Mouse (Mus musculus) adrenal gland, postnatal 25 days (tissue): ENCODE data around the gene Olfr183. TPM values are rescaled to one million over a fixed set of nuclear protein-coding genes. Genes with fewer than 3 reads are reported as not detected.
"Not testable (repeated sequence)": the region's sequence is repeated elsewhere in the genome, so short reads cannot be mapped to it uniquely, and the experiment has no call there.

ENCODE experiments used
- DNase-seq: peaks from one replicate; pipeline ENCODE4 v3.0.0; 2021; ENCODE audit warnings: mixed read lengths
- long read RNA-seq: library from polyadenylated mRNA; stranded (forward); transcript quantifications from one replicate; pipeline ENCODE4 v2.0.0, GENCODE M21; 2021
- total RNA-seq: library from RNA; stranded (reverse); gene quantifications from 2 replicates; pipeline ENCODE4 v1.2.3, GENCODE M21; 2021

Olfr183 gene
- total RNA-seq = not detected in 2 replicates
- long read RNA-seq = 0 reads

DNA sequence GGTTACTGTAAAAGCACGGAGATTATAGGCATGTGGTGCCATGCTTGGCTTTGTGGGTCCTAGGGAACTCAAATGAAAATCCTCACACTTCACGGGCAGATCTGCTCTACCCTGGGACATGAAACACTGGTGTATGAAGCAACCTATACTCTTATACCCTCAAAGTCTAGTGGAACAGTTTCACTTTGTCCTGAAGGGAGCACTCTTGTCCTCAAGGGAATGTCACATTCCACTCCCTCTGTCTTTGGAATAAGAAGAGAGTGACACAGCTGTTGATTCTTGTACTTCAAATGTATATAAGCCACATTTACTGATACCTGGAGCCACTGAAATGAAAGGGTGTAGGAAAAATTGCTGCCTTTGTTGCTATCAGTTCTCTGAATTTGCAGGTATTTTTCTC, at the start of gene Olfr183:
TSS of gene Olfr183 (plus strand) at position 301 of the 400 bp plus-strand sequence.
- DNase-seq = no peak

DNA sequence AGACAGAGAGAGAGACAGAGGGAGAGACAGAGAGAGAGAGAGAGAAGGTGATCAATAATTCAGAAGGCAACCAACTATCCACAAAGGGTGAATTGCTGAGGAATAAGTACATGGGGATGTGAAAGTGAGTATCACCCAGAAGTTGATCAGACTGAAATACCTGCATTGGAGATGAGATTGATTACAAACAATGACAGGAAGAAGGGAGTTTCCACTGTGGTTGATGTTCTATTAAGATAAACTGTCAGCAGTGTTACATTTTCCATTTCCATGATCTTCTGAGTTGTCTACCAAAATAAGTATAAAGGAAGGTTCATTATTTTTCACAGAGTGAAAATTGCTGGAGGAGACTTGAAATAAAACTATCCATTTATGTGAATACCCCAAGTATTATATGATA, 12.0 kb downstream of the Olfr183 start:
- no peak for DNase-seq

DNA sequence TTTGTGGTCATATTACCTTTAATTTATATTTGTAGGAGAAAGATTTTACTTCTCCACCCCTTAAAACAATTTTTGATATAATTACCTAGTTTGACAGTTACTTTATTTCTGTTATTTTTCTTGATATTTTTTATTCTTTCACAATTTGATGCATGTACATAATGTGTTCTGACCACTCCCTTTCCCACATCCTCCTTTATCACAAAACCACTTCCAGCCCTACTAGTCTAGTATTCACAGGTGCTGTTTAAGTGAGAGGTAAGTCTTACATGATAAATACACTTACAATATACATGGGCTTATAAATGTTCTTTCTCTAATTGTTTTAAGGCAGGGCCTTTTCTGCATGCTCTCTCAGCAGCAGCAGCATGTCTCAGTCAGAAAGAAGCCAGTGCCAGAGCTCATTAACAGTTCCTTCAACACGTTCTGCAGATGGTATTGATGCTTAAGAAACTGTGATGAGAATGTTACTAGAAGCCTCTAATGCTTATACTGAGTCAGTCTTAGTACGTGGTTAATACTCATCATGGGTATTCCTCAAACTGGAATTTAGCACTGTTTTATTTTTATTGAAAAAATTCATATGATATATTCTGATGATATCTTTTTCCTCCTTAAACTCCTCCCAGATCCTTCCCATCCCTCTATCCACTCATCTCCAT, 18.3 kb downstream of the Olfr183 start:
- DNase-seq = no peak

DNA sequence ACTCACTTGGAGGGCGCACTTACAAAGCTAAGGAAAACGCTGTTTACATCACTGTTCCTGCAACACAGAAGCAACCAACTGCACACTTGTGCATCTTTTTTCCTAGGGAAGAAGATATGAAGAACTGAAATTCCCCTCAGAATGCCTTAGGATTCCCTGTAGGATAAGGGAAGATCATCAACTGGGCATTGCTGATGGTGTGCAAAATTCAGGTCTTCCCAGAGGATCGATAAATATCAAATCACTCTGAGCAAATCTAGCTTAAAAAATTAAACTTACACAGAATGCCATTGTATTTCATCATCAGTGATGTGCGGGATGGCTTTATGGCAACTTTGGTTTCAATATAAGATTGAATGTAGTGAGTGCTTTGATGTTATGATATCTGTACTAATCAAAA, 35.0 kb downstream of the Olfr183 start, which contains the start of gene Olfr186:
TSS of gene Olfr186 (minus strand) at position 101 of the 400 bp plus-strand sequence.
- no peak for DNase-seq

DNA sequence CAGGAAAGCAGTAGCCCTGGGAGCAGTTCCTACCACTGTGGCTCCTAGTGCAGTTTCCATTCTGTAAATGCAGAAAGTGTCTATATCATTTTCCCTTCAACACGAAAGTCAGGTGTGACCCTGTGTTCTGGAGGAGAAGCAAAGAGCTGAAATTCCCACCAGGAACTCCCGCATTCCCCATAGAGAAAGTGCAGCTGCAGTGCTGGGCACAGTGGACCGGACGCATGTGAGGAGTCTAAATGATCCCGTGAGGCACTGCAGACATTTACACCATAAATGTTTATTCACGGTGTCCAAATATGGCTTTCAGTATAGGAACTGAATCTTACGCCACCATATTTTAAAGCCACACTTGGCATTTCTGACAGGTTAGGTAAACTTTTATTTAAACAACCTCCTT, 44.6 kb downstream of the Olfr183 start, which contains the start of gene Olfr187:
TSS of gene Olfr187 (minus strand) at position 58 of the 400 bp plus-strand sequence.
- DNase-seq = no peak

DNA sequence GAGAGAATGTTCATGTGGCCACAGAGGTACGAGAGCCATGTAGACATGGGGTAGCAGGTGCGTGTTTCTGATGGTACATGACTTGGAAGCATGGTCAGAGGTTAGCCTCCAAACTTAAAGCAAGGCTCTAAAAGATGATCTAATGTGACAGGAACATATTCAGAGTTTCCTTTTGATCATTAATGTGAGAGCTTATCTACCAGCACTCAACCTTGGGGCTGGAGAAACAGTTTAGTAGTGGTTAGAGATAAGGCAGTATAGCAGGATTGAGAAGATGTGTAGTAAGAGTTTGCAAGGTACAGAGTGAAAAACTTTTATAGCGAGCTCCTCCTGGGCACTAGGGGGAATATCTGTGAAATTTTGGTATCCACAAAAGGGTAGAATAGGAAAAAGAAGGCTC, 50.7 kb downstream of the Olfr183 start:
- DNase-seq = no peak

DNA sequence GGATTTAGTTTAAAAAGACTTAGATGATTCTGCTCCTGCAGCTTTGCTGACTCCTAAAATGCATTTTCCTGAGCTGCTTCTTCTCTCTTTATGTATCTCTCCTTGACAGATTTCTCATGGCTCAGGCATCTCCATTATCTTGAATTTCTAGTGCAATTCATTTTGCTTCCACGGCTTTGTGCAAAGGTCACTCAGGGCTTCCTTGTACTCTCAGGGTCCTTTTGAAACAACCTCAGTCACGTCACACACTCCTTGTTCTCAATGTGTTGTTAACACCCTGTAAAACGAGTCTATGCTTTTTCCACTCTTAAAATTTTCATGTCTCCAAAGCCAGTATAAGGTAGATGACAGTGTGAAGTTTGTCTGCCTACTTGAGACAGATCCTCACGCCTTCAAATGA, 52.4 kb downstream of the Olfr183 start:
- no peak for DNase-seq

DNA sequence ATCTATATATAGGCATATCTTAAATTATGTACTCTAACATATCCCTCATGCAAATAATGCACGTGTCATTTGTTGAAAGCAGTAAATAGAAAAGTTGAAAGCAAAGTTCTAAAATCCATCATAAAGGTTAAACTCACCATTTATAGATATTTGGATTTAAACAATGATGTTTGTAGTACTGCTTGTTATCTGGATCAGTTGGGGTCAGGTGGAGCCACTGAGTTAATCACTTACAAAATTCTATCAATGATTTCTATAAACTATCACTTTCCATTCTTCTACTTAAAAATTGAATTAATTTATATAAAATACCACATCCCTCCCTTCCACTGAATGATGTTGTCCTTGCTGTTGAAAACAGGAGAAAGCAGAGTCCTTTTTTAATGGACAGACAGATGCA, 53.7 kb downstream of the Olfr183 start:
- no peak for DNase-seq

DNA sequence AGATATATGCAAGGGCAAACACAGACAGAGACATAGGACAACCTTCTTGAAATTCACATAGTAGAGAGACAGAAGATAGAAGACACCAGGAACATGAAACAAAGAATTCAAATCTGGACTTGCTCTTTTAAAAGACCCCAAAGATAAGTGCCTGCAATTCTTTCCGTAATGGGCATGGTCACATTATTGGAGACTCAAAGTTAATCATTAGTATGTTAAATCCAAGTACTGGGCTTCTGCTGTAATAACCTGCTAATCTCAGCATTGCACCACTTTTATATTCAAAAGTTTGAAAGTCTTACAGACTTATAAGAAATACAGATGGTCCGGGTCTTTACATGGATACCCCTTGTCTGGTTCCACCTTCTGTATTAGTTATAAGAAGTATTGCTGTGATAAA, 54.1 kb downstream of the Olfr183 start:
- DNase-seq = not testable (repeated sequence)

Other genes with a start within 250 kb of the Olfr183 start
- not detected in 2 replicates for gene Olfr172, start 232.2 kb upstream of the Olfr183 start, total RNA-seq
- gene Olfr173, start 195.1 kb upstream of the Olfr183 start, total RNA-seq = not detected in 2 replicates
- not detected in 2 replicates for gene Olfr175-ps1, start 168.6 kb upstream of the Olfr183 start, total RNA-seq
- gene Olfr177, start 120.6 kb upstream of the Olfr183 start, total RNA-seq = not detected in 2 replicates
- not detected in 2 replicates for gene Olfr178, start 103.3 kb upstream of the Olfr183 start, total RNA-seq
- not detected in 2 replicates for gene Olfr181, start 66.6 kb upstream of the Olfr183 start, total RNA-seq
- gene Olfr180, start 66.0 kb upstream of the Olfr183 start, total RNA-seq = not detected in 2 replicates
- not detected in 2 replicates for gene Olfr186, start 34.9 kb downstream of the Olfr183 start, total RNA-seq
- gene Olfr187, start 44.4 kb downstream of the Olfr183 start, total RNA-seq = not detected in 2 replicates
- not detected in 2 replicates for gene Olfr190, start 82.6 kb downstream of the Olfr183 start, total RNA-seq
- not detected in 2 replicates for gene Olfr191, start 94.5 kb downstream of the Olfr183 start, total RNA-seq
- not detected in 2 replicates for gene Olfr193, start 116.5 kb downstream of the Olfr183 start, total RNA-seq
- not detected in 2 replicates for gene Olfr194, start 125.7 kb downstream of the Olfr183 start, total RNA-seq
- gene Olfr195, start 151.7 kb downstream of the Olfr183 start, total RNA-seq = not detected in 2 replicates
- not detected in 2 replicates for gene Olfr196, start 175.1 kb downstream of the Olfr183 start, total RNA-seq
- not detected in 2 replicates for gene Olfr198, start 208.2 kb downstream of the Olfr183 start, total RNA-seq
- not detected in 2 replicates for gene Olfr199, start 224.4 kb downstream of the Olfr183 start, total RNA-seq